Mouse (Mus musculus) megakaryocyte progenitor cell, adult 5-6 weeks (primary cell): ENCODE measurements at regions not wholly inside any gene's neighbourhood (a gene's known extent, or its start where the extent isn't known, plus 50 kb on each side); places are given as distances from the start of the nearest gene placed in this dataset.

ENCODE experiments used
- ATAC-seq: replicated peaks from 2 replicates; pipeline ENCODE4 v1.8.0; 2016; ENCODE audit warnings: mild to moderate bottlenecking, moderate TSS enrichment, inconsistent platforms; ENCODE audit not compliant: poor library complexity

DNA sequence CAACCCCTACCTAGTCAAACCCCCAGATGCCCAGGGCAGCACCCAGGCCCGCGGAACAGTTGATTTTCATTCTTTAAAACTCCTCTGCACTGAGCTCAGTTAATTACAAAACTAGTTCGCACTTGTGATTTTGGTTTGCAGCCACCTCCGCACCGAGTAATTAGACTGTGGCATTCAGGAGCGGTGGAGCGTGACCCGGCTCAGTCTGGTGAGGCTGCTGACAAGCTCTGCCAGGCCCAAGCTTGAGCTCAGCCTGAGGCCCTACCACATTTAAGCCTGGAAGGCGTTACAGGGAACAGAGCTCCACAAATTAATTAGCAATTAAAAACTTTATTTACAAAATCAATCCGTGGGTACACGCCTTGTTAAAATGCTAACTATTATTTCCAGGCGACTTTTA is 132.0 kb upstream of the Zdhhc25 start:
- no peak for ATAC-seq

DNA sequence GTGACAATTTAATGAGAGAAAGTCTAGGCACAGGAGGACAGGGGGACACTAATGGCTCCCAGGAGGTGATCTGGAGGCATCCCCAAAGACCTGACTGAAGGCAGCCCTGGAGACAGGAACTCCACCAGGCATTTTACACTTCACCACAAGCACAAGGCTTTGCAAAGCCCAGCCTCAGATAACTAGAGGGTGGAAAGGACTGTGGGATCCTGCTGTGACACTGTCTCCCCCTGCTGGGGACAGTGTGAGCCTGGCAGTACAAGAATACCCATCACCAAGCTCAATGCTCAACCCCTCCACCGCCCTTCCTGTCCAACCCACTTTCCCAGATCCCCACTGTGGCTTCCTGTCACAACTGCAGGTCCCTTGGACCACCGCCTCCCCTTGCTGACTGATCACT is 131.3 kb upstream of the Zdhhc25 start:
- ATAC-seq, result peak; percentile 46; the same call in 1 of the 2 replicates

DNA sequence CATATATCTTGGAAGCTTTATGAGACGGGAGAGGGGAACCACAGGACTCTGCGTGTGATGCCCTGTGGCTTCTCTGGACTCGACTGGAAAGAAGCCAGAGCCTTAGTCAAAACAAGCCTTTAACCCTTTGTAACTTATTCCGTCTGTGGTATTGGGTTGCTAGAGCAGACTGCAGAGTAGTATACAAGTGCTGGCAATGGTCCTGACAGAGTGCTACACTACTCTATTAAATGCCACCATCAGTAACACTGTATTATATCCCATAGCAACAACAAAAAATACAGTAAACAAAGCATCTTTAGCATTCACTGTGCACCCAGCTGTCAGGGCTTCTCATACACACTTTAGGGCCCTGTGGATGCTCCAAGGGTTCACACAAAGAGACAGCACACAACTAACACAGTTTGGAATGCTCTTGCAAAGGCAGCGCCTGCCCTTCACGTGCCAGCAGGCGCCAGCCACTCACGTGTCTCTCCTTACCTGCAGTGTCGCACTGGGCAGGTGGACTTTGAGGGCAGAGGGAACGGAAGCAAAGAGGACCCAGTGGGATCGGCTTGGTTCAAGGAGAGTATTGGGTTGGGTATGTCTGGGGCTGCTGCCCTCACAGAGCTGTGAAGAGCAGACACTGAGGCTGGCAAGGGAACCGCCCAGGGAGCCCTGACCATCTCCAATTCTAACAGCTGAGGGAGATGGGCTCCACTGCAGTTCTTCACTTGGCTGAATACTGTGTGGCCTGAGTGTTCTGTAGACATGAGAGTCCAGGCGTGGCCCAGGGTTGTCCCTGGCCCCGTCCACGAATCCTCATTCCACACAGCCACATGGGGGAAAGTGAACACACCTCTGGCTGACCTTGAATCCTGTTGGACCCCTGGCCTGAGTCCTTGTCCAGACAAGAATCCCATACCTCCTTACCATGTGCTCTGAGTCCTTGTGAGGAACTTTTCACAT is 130.3 kb upstream of the Zdhhc25 start:
- ATAC-seq, result no peak

DNA sequence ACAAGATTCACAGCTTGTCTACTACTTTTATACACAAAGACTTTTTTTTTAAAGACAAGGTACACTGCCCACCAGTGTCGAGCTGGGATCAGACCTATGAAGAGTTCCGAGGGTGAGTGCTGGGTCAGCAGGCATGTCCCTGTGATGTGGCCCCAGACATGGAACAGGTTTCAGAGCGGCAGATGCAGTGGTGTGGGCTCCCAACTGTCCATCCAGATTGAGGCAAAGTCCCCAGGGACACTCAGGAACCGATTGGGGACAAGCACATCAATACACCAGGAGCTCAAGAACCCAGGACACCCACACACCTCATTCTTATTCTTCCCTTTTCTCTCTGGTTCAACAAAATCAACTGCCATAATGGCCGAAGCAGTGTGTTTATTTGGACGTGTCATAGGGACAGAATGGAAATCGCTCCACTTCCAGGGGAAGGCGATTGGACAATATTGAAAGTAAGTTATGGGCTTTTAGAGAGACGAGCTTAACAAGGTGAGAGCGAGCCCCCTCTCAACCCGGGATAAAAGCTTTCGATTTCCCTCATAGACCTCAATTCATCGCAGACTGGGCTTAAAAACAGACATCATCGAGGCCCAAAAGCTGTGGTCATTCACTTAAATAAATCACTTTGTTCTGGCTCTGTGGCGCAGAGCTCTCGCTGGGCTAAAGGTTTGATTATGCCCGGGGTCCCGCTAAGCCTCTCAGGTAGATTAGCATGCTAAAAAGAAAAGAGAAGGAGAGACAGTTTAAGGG is 127.6 kb upstream of the Zdhhc25 start:
- ATAC-seq, result no peak

DNA sequence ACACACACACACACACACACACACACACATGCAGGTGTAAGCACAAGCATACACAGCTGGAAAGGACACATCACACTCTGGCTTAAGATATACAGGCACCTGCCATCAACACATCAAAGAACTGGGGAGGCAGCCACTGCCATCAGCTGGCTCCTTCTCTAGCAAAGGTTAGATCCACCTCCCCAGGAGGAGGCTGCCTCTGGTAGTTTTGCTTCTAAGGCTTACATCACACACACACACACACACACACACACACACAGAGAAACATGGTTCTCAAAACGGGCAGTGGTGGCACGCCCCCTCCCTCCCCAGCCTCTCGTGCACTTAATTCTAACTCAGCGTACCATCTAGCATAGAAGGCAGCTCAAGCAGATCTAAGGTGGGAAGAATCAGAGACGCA is 126.9 kb upstream of the Zdhhc25 start:
- ATAC-seq, result no peak

GRCm38 (mm10) chr15:88483471-88483870 is 116.6 kb upstream of the Zdhhc25 start:
- ATAC-seq, result no peak

DNA sequence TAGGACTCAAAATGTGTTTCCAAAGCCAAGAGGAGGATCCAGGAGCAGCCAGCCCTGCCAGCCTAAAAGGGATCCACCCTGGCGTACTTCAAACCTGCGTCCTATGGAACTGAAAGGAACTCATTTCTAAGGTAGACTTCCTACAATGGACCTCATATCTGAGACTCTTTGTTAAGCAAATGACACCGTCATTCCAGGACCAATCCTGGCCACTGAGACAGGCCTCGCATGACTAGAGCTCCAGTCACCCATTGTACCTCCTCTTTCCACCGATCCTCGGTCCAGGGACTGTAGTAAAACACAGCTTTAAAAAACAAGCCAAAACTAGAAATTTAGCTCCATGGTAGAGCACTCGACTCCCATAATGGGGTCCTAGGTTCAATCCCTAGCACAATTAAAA is 110.4 kb upstream of the Zdhhc25 start:
- ATAC-seq, result no peak

GRCm38 (mm10) chr15:88490316-88491090 is 109.6 kb upstream of the Zdhhc25 start:
- peak; percentile 97 for ATAC-seq

DNA sequence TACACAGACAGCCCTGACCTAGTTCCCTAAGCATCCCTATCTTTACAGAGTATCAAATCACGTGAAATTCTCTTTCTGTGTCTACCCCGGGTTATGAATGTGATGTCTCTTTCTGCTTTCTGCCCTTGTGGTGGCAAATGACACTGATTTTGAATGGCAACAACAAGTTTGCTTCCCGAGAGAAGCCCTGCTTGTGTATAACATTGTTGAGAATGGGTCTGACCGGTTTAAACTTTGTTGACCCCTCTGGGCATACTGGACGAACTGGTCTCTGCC is 109.1 kb upstream of the Zdhhc25 start:
- no peak for ATAC-seq

GRCm38 (mm10) chr15:88497957-88498356 is 102.1 kb upstream of the Zdhhc25 start:
- no peak for ATAC-seq

GRCm38 (mm10) chr15:88502311-88502710 is 97.8 kb upstream of the Zdhhc25 start:
- ATAC-seq, result no peak

GRCm38 (mm10) chr15:88503896-88504295 is 96.2 kb upstream of the Zdhhc25 start:
- ATAC-seq, result no peak

DNA sequence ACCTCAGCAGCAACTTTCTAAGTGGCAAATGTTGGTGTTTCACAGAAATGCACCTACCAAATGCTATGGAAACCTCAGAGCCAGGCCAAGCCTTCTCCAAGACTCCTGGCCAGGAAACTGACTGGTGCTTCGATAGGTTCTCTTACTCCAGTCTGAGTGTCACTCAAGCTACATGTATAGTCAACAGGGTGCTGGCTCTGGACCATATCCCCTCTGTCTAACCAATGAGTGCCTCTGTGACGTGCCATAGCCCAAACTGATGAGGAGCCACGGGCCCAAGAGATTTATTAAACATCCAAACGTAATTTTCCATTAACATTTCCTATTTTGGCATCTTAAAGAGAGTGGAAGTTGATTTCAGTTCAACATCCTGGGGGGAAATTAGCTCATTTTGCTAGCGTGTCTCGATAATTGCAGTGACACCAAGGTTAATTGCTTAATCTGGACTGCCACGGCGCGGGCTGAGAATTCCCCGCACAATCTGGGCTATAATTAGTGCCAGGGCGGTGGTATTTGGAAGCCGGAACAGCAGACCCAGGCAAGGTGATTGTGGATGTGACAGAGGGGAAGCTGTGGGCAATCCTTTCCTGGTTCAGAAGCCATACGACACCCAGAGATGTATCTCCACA is 94.5 kb upstream of the Zdhhc25 start:
- ATAC-seq, result no peak

GRCm38 (mm10) chr15:88507886-88508285 is 92.2 kb upstream of the Zdhhc25 start:
- no peak for ATAC-seq

GRCm38 (mm10) chr15:88508971-88509370 is 91.1 kb upstream of the Zdhhc25 start:
- ATAC-seq, result no peak

DNA sequence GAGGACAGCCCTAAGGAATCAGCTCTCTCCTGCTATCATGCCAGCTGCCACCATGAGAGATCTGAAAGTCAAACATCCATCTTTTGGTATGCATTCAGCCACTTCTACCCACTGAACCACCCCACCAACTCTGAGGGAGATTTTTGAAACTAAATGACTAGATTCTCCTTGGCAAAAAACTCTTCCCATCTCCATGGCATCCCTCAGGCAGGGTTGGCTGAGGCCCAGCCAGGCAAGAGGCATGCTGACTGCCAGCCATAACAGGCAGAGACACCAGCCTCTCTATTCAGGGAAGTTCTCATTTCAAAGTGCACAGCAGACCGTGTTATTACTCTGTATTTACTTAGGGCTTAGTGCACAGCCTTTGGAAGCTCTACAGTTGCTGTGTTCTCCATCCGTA is 90.5 kb upstream of the Zdhhc25 start:
- no peak for ATAC-seq

- no peak for ATAC-seq
Measured at GRCm38 (mm10) chr15:88514091-88514490, 86.0 kb upstream of the Zdhhc25 start.

- ATAC-seq, result no peak
Measured at GRCm38 (mm10) chr15:88531218-88531617, 68.9 kb upstream of the Zdhhc25 start.

DNA sequence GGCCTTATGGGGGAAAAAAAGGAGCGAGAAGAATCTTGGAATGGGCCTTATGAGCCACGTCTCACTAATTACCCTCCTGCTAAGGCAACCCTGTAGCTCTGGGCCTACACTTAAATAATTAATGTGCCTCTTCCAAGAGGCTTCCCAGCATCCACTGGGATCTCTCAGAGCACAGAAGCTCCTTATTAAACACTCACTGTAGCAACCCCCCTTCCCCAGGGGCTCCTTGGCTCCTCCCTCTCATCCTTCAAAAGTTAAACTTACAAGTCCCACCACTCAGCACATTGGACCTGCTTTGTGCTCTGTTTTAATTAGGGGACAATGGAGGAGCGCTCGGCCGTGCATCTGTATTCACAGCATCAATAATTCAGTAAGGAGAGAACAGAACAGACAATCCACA is 68.1 kb upstream of the Zdhhc25 start:
- no peak for ATAC-seq

DNA sequence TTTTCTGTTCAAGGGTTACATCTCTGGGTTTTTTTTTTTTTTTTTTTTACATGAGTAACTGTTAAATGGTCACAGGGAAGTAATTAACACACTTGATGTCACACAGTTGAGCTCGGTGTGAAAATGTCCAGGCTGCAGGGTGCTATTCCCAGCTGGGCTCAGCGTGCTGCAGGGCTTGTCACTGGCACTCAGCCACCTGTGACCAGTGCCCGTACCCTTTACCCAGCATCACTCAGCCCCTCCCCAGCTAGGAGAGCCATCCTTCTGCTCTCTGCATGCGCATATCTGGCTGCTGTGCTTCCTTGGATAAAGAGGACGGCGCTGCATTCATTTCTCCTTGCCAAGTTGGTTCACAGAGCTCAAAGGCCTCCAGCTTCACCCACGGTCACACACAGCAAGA is 66.7 kb upstream of the Zdhhc25 start:
- no peak for ATAC-seq

GRCm38 (mm10) chr15:88535516-88535915 is 64.6 kb upstream of the Zdhhc25 start:
- no peak for ATAC-seq
